Mouse (Mus musculus): ENCODE data around the gene Gm45902. TPM values are rescaled to one million over a fixed set of nuclear protein-coding genes. Genes with fewer than 3 reads are reported as not detected.

Gm45902 gene
- polyA plus RNA-seq, 1 experiment: 5.4 TPM

DNA sequence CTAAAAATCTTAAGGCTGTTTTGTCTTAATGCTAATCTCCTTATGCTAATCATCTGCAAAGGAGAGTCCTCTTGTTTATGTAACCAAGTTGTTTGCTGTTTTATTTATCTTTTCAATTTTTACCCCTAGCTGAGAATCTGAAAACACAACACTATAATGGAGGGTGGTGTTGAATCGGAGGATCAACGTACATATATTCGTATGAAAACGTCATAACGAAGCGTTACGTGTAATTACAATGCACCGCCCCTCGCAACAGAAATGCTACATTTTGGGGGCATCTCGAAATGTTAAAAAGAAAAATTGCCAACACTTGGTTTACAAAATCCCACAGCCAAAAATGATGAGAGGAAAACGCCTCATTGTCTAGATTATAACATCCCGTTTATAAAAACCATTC is 38.7 kb downstream of the Gm45902 start:
- Histone ChIP-seq H3K4me1 (ENCODE audit: control insufficient read depth, insufficient read depth, low read length) (peaks cover 2% of the 10 kb centered on the region; the same call in 1 of the 2 replicates), H3K4me3 (replicated peaks; ENCODE audit: control insufficient read depth, low read depth, low read length) (peak overlapping the region; percentile 97), H3K27ac (ENCODE audit: control insufficient read depth, insufficient read depth, low read depth, low read length, poor library complexity) (no peak overlapping the region; the same call in 1 of the 2 replicates)
- TF ChIP-seq CTCF (IDR thresholded peaks at IDR 0.05; ENCODE audit: control insufficient read depth, insufficient read depth, low read length) (no peak), POLR2A (IDR thresholded peaks at IDR 0.05; ENCODE audit: borderline replicate concordance, control insufficient read depth, low read depth, low read length) (no peak)
- 2% methylated on average over 12 of the region's 12 CpGs for WGBS

- Histone ChIP-seq H3K4me1 (ENCODE audit: control insufficient read depth, insufficient read depth, low read length) (no peaks in the 10 kb centered on the region), H3K4me3 (replicated peaks; ENCODE audit: control insufficient read depth, low read depth, low read length) (no peak overlapping the region), H3K27ac (ENCODE audit: control insufficient read depth, insufficient read depth, low read depth, low read length, poor library complexity) (no peak overlapping the region)
- TF ChIP-seq CTCF (IDR thresholded peaks at IDR 0.05; ENCODE audit: control insufficient read depth, insufficient read depth, low read length) (no peak), POLR2A (IDR thresholded peaks at IDR 0.05; ENCODE audit: borderline replicate concordance, control insufficient read depth, low read depth, low read length) (no peak)
- WGBS: 89% methylated on average over 4 of the region's 4 CpGs
Measured at GRCm38 (mm10) chr2:3456590-3456989, 56.0 kb downstream of the Gm45902 start.

Other genes with a start within 250 kb of the Gm45902 start
- gene Nmt2, start 228.6 kb downstream of the Gm45902 start, polyA plus RNA-seq (2011; ENCODE audit: insufficient read depth, insufficient read length, low replicate concordance, missing spikeins): 7.9 and 15.2 TPM in 2 replicates
- gene Rpp38, start 180.1 kb downstream of the Gm45902 start, polyA plus RNA-seq (2011; ENCODE audit: insufficient read depth, insufficient read length, low replicate concordance, missing spikeins): 3.1 and 8.3 TPM in 2 replicates
- not detected in 2 replicates for gene Acbd7, start 176.6 kb downstream of the Gm45902 start, polyA plus RNA-seq (2011; ENCODE audit: insufficient read depth, insufficient read length, low replicate concordance, missing spikeins)
- not detected in 2 replicates for gene Olah, start 115.6 kb downstream of the Gm45902 start, polyA plus RNA-seq (2011; ENCODE audit: insufficient read depth, insufficient read length, low replicate concordance, missing spikeins)
- not detected in 2 replicates for gene Meig1, start 90.1 kb downstream of the Gm45902 start, polyA plus RNA-seq (2011; ENCODE audit: insufficient read depth, insufficient read length, low replicate concordance, missing spikeins)
- gene Dclre1c, start 88.7 kb downstream of the Gm45902 start, polyA plus RNA-seq (2011; ENCODE audit: insufficient read depth, insufficient read length, low replicate concordance, missing spikeins): 7.1 and 8.6 TPM in 2 replicates
- 3.4 and 4.4 TPM in 2 replicates for gene Suv39h2, start 37.8 kb downstream of the Gm45902 start, polyA plus RNA-seq (2011; ENCODE audit: insufficient read depth, insufficient read length, low replicate concordance, missing spikeins)
- gene Hspa14, start within 50 bp of the Gm45902 start, polyA plus RNA-seq (2011; ENCODE audit: insufficient read depth, insufficient read length, low replicate concordance, missing spikeins): 37.4 and 38.7 TPM in 2 replicates
- gene Cdnf, start 240 bp upstream of the Gm45902 start, polyA plus RNA-seq (2011; ENCODE audit: insufficient read depth, insufficient read length, low replicate concordance, missing spikeins): not detected in 2 replicates
- 61.6 and 71.1 TPM in 2 replicates for gene Fam107b, start 57.7 kb upstream of the Gm45902 start, polyA plus RNA-seq (2011; ENCODE audit: insufficient read depth, insufficient read length, low replicate concordance, missing spikeins)